Mouse (Mus musculus): Measurements from ENCODE around the gene Rab20.
"Not testable (repeated sequence)": the region's sequence is repeated elsewhere in the genome, so short reads cannot be mapped to it uniquely, and the experiment has no call there.

The Rab20 gene

DNA sequence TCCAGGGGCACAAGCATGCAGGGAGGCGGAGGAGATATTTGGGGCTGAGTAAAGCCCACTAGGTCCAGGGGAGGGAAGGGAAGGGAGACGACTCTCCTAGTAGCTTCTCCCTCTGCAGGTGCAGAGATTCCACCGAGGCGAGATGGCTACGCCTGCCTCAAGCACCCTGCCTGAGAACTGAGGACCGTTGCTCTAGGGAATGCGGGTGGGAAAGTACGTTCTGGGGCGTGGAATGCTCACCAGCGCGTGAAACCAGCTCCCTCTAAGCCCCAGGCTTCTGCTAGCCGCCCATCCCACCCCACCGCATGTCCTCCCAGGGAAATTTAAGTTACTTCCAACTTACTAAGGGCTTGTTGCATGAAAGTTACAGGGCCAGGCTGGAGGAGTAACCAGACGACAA is 1.1 kb upstream of the Rab20 start:
- no peak for DNase-seq (ENCODE audit: low spot score)

DNA sequence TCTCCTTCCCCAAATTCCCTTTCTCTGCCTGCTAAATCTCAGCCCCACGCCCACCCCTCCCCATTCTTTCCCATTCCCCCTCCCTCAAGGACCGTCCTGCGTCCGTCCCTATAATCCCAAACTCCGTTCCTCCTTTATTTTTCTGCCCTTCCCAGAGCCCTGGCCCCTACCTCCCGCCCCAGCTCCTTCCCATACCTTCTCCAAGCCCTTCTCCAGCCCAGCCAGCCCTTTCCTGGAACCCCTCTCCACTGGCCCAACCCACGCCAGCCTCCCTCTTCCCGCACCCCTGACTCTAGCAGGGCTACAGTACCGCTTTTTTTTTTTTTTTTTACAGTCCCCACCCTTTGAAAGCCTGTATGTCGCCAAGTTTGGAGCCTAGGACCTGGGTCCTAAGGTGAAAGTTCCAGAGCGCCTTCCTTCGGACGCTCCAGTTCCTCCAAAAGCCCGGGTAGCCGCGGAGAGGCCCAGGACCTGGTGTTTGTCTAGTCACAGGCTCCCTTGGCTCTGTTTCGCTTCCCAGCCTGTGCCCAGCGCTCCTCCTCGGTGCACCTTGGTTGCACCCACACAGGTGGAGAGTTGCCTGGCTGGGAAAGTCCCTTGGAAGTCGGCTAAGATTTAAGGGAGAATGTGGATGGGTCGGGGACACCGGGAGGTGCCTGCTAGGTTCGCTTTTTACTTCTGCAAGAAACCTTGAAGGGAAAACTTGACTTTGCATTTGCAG is 457 bp upstream of the Rab20 start:
- DNase-seq (ENCODE audit: low spot score), result no peak

DNA sequence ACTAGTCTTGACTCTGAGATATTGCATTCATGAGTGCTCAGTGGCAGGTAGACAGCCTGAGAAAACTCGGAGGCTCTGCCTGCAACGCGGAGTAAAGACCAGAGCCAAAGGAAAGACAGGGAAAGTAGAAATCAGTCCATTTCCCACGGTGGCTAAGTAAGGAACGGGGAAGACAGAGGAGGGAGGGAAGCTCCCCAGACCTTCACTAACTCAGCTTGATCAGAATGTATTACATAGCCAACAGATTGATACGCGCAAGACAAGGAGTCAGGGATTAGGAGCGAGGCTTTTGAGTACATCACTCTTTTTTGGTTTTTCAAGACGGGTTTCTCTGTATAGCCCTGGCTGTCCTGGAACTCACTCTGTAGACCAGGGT is 1.3 kb downstream of the Rab20 start:
- DNase-seq (ENCODE audit: low spot score), result no peak

DNA sequence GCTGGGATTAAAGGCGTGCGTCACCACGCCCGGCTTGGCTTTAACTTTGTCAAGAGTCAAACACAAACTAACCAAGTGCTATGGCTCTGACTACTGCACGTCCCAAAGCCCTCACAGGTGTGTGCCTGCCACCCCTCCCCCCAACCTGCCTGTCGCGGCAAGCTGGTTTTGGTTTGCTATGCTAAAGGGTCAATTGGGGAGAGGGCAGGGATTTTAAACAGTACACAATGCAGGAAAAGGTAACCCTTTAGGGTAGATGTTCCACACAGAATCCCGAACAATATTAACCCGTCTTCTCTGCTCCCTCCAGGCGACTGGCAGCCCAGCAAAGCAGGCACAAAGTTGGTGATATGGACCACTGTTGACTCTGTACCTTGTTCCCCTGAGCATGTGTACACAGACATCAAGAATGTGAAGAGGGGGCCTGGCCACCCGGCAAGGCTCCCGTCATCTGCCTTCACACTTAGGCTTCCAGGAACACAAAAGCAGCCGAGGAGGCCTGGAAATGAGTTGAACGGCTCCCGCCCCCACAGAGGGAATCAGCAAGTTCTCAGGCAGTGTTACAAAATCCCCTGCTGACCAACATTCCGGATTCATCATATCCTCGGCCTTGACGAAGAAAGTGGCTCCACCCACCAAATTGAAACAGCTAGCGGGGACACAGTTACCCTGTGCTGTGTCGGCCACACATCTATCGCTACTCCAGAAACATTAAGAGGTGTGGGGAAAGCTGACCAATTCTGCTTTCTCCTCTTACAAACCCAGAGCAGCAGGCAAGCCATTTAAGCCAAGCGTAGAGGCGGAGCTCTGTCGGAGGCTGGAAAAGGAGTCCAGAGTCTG is 2.0 kb downstream of the Rab20 start:
- DNase-seq (ENCODE audit: low spot score), result peak; percentile 84

DNA sequence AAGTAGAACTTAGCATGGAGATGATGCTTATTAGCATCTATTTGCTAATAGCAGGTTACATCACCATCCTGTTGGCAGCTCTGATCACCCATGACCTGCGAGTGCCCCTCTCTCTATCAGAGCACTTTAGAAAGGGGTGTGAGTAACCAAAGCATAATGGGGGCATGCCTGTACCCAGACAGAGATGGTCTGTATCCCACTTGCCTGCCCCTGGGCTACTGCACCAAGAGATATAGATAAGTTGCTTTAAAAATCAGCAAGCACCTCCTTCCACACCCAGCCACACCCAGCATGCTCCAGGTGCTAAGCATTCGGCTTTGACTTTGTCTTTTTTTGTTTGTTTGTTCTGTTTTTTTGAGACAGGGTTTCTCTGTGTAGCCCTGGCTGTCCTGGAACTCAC is 2.6 kb downstream of the Rab20 start:
- DNase-seq (ENCODE audit: low spot score), result no peak

DNA sequence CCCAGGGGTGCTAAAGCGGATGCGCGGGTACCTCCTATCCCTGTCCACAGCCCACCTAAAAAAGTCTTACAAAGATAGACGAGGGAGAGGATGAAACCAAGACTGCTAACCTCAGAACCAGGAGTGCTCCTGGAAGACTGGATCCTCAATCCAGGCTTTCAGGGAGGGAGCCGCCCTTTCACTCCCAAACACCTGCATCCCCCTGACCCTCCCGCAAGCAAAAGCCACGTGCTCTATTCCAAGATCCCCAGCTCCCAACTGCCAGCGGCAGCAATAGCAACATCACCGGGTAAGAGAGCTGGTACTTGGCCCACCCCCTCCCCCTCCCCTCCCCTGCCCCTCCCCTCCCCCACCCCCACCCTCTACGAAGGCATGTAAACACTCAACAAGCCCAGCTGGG is 3.1 kb downstream of the Rab20 start:
- no peak for DNase-seq (ENCODE audit: low spot score)

DNA sequence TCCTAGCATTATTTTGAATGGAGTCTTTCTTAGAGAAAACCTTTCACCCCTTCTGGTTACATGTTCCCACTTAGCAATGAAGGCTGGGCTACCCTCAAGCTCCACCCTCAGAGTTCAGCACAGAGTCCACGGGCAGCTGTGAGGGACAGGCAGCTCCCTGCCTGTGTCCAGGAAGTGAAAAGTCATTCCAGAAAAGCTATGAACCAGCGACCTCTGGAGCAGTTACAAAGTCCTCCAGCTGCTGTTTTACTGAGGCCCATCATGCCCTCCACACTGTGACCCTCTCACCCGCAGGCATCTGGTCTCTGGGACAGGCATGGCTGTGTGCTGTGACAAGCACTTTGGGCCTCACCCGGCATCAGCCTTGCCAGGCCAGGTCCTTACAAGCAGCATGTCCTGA is 5.4 kb downstream of the Rab20 start:
- DNase-seq (ENCODE audit: low spot score), result peak; percentile 74

DNA sequence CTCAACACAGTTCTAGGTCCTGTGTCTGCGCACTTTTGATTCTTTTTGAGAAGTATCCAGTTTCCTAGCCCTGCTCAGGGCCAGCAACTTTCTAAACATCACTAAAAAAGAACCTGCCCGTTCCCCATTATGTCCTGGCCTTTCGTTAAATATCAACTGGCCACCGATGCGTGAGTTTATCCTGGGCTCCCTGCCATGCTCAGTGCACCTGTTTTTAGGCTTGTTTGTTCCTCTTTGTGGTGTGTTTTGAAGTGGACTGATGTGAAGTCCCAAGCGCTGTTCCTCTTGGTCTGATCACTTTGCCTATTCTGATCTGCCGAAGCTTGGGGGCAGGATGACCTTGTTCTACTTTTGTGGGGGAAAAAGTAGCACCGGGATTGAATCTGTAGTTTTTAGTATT is 7.2 kb downstream of the Rab20 start:
- DNase-seq (ENCODE audit: low spot score), result no peak

DNA sequence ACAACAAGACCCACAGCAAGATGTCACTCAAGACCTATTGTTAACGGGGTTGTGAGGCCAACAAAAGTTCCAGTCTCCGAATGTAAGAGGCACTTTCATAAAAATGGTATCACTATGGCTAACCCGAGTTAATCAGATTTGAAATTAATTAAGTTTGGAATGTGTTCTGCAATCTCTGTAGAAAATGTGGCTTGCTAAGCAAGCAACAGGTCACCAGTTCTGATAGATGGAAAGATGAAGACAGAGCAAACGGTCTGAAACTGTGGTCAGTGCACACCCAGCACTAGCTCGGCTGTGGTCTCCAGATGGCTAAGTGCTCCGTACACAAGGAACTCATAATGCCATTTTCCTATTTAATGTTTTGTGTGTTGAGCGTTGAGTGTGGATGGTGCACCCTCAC is 7.8 kb downstream of the Rab20 start:
- DNase-seq (ENCODE audit: low spot score), result no peak

DNA sequence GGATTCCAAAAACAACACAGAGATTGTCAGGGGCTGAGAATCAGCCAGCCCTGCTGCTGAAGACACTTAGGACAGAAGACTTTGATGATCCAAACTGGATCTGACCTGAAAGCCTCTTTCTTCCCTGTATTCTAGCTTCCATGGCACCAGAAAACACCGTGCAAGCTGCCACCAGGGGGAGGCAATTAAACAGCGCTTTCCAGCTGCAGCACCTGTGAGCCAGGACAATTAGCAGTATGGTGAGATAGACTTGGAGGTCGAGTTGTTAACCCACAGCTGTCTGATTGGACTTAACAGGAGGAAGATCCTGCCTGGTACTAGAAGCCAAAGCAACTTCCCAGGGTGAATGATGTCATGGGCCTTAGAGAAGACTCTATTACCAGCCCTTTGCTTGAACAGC is 9.4 kb downstream of the Rab20 start:
- peak; percentile 62 for DNase-seq (ENCODE audit: low spot score)

DNA sequence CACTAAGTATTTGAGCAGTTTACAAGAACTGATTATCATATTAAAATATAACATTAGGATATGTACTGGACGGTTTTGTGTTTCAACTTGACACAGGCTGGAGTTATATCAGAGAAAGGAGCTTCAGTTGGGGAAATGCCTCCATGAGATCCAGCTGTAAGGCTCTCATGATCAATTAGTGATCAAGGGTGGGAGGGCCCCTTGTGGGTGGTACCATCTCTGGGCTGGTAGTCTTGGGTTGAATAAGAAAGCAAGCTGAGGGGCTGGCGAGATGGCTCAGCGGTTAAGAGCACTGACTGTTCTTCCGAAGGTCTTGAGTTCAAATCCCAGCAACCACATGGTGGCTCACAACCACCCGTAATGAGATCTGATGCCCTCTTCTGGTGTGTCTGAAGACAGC is 12.0 kb downstream of the Rab20 start:
- not testable (repeated sequence) for DNase-seq (ENCODE audit: low spot score)

DNA sequence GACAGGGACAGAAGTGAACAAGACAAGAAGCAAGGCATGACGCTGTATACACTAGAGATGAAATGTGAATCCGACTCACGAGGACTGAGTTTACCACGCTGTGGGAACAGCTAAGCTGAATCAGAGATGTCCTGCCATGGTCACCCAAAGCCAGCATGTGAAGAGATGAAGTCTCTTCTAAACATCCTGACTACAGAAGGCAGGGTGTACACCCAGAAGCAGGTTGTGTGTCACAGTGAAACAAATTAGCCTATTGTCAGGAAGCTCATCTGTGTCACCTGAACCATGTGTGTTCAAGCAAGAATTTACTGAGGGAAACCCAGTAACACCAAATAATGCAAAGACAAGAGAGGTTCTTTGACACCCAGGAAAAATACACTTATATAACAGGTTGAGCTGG is 12.9 kb downstream of the Rab20 start:
- no peak for DNase-seq (ENCODE audit: low spot score)

DNA sequence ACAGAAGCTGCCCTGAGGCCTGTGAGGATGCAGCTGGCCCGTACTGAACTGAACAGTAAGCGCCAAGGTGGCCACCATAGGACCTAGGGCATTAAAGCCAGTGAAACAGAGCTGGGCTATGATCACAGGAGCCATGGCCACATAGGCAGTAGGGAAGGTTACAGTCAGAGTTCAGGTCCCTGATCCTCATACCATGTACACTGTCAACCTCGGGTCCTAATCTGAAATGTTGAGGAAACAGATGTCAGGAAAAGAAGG is 13.9 kb downstream of the Rab20 start:
- DNase-seq (ENCODE audit: low spot score), result no peak

DNA sequence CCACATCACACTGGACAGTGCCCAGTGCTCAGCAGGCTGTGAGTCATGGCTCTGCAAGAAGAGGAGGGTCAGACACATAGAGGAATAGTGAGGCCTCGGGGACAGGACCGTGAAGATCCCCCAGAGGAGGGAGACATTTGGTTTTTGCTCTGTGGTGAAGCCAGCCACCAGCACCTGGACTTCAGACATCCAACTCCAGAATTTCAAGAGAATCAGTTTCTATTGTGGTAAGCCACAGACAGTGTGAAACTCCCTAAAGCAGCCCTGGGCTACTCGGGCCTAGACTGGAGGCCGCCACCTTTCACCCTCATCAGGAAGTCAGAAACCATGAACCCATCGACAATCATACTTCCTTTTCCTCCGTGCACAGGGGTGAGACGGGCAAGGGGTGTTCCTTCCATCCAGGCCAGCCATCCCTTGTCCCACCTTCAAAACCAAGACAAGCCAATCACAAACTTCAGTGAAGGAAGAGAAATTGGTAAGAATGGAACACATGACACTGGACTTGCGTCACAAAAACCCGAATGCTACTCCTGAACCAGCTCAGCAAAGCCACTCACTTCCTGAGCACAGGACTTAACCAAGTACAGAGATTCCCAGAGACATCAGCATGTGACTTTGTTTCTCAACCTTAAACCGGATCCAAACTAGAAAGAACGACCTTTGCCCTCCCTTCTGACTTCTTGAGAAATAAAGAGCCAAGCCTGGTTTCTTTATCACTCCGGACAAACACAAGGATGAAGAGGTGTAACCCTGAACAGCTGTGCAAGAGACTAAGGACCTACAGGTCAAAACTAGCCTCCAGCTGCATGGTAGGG is 14.4 kb downstream of the Rab20 start:
- DNase-seq (ENCODE audit: low spot score), result peak; percentile 64

DNA sequence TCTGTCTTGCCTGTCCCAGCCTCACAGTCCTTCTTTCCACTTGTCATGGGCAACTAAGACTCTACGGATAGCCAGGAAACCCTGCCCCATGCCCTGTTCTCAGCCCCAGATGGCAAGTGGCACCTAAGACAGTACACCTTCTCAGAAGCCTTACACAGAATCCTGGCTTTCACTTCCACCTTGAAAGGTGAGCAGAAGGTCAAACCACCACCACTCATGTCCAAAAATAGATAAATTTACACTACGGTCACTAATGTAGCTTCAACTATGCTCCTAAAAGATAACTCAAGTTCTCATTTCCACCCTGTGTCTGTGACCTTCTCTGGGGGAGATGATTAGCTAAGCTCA is 15.0 kb downstream of the Rab20 start:
- no peak for DNase-seq (ENCODE audit: low spot score)

DNA sequence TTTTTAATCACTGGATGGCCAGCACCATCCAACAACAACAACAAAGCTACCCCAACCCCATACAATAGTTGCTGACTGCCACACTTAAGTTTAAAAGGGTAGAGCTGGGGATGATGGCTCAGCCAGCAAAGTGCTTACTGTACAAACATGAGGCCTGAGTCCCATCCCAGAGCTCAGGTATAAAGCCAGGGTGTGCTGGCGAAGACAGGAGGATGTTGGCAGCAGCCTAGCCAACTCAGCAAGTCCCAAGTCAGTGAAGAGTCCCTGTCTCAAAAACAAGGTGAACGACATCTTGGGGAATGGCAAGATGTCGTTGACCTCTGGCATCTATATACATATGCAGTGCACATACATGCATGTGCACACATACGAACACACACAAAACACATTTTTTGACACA is 15.9 kb downstream of the Rab20 start:
- DNase-seq (ENCODE audit: low spot score), result no peak

DNA sequence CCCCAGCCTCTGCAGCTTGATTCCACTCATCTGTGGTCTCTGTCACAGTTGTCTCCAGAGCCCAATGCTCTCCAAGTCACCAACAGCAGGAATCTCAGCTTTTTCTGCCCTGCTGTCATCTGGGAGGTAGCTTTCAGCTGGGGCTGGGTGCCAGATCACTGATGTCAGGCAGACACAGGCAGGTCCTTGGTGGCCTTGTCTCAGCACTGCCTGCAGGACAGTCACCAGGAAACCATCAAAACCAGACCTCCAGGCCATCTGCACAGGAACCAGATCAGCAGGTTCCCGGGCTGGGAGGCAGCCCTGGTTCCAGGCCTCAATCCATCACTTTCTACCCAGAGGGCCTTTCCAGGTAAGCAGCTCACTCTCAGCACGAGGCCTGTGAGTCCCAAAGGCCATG is 16.7 kb downstream of the Rab20 start:
- no peak for DNase-seq (ENCODE audit: low spot score)

DNA sequence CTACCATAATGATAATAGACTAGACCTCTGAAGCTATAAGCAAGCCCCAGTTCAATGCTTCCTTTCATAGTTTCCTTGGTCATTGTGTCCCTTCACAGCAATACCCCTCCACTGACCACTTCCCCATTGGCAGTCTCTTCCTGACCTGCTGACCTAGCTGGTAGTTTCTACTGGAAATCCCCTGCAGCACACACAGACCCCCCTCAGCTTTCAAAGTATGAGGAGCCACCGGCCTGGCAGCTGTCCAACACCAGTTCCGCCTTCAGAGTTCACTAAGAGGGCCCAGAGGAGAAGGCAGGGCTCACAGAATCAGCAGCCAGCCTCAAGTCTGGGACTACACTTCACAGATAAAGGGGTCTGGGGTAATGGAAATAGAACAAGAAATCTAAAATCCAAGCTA is 17.6 kb downstream of the Rab20 start:
- no peak for DNase-seq (ENCODE audit: low spot score)

DNA sequence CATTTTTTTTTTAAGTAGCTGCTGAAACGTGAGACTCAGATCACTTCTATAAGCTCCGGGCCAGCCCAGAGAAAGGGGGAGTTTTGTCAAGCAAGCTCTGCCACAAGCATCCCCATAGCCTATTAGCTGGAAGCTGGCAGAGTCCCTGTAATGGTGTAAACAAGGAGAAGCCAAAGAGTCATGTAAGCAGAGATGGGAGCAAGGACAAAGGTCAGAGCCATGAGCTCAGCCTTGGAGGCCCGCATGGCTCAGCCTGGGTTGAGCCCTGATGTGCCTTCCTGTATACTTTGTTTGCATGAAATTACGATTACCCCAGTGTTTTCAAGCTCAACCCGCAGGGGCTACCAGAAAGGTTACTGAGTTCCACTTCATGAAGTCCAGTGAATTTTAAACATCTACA is 19.5 kb downstream of the Rab20 start:
- DNase-seq (ENCODE audit: low spot score), result no peak

DNA sequence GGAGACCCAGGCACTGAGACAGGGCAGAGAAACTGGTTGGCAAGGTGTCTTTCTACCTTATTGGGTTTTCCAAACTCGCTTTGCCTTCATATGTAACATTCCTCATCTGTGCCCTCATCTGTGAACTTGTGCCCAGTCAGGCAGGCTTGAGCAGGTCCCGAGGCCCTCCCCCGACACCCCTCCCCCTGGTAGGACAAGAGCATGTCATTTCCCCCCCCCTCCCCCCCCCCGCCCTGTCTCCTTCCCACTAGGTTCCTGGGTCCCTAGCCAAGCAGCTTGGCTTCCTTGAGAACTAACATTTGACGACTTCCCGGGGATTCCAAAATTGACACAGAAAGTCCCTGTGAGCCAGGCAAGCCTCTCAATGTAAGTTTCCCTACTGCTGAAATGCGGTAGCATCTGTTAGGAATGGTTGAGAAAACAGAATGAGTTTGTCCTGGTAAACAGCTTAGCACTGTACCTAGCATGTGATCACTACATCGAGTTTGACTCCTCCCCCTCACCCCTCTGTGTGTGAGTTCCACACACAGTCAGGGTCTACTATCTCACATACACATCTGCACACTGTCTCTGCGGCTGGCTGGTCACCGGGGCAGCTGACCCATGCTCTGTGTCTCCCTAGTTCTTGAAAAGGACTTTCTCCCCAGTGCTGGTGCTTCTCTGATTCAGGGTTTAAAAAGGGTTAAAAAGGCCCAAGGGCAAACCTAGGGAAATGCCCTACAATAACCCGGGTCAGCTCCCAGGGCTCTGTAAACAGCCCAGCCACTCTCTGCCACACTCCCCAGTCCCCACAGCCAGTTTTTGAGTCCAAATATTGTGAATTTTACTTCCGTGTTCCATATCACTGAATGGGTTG is 20.3 kb downstream of the Rab20 start:
- DNase-seq (ENCODE audit: low spot score), result no peak

DNA sequence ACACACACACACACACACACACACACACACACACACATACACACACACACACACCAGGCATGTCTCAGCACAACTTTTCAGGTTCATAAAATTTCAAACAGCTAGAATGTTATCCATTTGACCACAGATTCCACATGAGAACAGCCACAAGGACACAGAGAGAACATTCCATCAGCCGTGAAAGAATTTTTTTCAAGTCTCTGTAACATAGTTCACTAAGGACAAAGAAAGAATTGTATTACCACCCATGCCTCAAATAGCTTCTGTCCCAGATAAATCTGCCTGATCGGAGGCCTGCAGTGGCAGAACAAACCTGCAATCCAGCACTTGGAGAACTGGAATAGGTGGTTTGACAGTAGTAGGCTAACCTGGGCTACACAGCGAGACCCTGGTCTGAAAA is 21.2 kb downstream of the Rab20 start:
- no peak for DNase-seq (ENCODE audit: low spot score)

DNA sequence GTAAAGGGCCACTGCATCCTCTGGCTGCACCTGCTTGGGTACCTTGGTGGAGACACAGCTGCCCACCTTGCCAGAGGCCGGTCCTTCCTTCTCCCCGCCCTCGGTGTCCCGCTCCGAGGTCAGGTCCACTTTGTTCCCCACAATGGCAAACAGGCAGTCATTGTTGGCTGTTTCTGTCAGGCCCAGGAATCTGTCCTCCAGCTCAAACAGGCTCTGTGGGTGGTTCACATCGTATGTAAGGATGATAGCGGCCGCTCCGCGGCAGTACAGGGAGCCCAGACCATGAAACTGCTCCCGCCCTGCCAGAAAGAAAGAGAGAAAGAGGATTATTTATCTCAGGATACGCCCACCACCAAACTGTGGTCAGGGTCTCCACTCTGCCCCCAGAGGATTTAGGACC is 24.3 kb downstream of the Rab20 start:
- DNase-seq (ENCODE audit: low spot score), result no peak
